Mouse (Mus musculus): Measurements from ENCODE around the gene Tenm3.

GRCm38 (mm10) chr8:48224753-48225152 is 619.0 kb downstream of the Tenm3 start:
- TF ChIP-seq RAD21 (IDR thresholded peaks at IDR 0.05; ENCODE audit: low read depth, low read length) (no peak), TCF12 (IDR thresholded peaks at IDR 0.05; ENCODE audit: low read depth, low read length) (no peak), CTCF (conservative IDR thresholded peaks at IDR 0.05 in 1 of 2, IDR thresholded peaks at IDR 0.05 in 1 of 2; ENCODE audit: low read depth in 2 of 2, low read length in 2 of 2) (no peak), POLR2A (IDR thresholded peaks at IDR 0.05; ENCODE audit: low read depth, low read length) (no peak), EP300 (IDR thresholded peaks at IDR 0.05; ENCODE audit: low read length) (no peak), ELF1 (IDR thresholded peaks at IDR 0.05; ENCODE audit: low read depth, low read length) (no peak)

Data from CH12.LX (cell line).